ENCODE assay signal across 13 mouse cellular contexts in the genomic region with DNA sequence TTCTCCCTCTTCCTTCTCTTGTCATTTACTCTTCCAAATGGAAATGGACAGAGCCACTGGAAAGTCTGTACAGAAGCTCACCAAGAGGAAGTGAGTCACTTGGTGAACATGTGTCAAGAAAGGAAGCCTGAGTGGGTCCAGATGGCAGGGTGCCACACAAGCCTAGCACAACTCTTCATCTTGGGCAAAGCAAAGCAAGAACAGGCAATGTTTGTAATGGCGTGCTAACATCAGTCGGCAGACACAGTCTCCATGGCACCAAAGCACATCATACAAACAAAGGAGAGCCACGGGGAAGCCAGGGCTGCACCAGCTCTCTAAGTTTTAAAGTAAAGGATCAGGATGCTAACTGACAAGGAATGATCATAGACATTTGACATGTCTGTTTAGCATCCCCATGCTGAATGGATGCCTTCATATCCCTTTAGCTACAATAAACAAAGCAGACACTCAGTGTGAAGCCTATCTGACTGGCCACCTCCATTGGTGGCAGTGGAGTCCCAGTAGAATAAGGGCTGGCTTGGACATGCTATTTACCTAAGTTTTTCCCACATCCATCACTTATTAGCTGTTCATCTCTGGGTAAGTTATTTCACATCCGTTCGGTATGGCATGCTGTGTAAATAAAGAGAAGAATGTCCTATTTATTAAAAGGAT. TPM values are rescaled to one million over a fixed set of nuclear protein-coding genes. Genes with fewer than 3 reads are reported as not detected.
A peak's percentile ranks its signal among the peaks of the same experiment; 100 is the strongest.
DNase-seq lines count a peak whose midpoint lies in the region; ATAC-seq and TF ChIP-seq lines count a peak whose summit lies in the region.
"Had no signal": no experiment of that assay in that cellular context is flagged by ENCODE, and none has a peak within 500 bp of the region (broad histone marks: within the 10 kb centered on the region; RNA-seq: fewer than 3 reads in every experiment).

No protein-coding gene starts in this region.

- WGBS in hindbrain, embryonic 10.5 days = 69% methylated on average over 5 of the region's 5 CpGs
- WGBS in hindbrain, embryonic 11.5 days = 69% methylated on average over 5 of the region's 5 CpGs
- WGBS in forebrain, embryonic 12.5 days = 82% methylated on average over 5 of the region's 5 CpGs

- H3K4me3 ChIP-seq in hindbrain, embryonic 10.5 days = no peak overlapping the region
- no peak overlapping the region for H3K4me3 ChIP-seq in hindbrain, embryonic 11.5 days (ENCODE audit: low read depth, low read length)
- no peak overlapping the region for H3K4me3 ChIP-seq in myocyte
- no peak overlapping the region for H3K4me3 ChIP-seq in forebrain, embryonic 12.5 days (replicated peaks)
- H3K4me3 ChIP-seq: heart, embryonic 13.5 days; neural tube, embryonic 12.5 days; stomach, embryonic 15.5 days had no signal

- H3K27ac ChIP-seq in hindbrain, embryonic 10.5 days = no peak overlapping the region; the same call in 1 of the 2 replicates
- H3K27ac ChIP-seq in hindbrain, embryonic 11.5 days (ENCODE audit: low read depth, low read length) = no peak overlapping the region
- no peak overlapping the region for H3K27ac ChIP-seq in forebrain, embryonic 12.5 days
- H3K27ac ChIP-seq: heart, embryonic 13.5 days; neural tube, embryonic 12.5 days; stomach, embryonic 15.5 days had no signal

- H3K4me2 ChIP-seq in hindbrain, embryonic 11.5 days (replicated peaks; ENCODE audit: low read depth, low read length) = no peak overlapping the region
- H3K4me2 ChIP-seq in myocyte (ENCODE audit: low read depth) = peak overlapping the region; percentile 68
- no peak overlapping the region for H3K4me2 ChIP-seq in forebrain, embryonic 12.5 days
- H3K4me2 ChIP-seq: heart, embryonic 13.5 days; neural tube, embryonic 12.5 days; stomach, embryonic 15.5 days had no signal

- H3K9me3 ChIP-seq in hindbrain, embryonic 10.5 days = no peaks in the 10 kb centered on the region
- H3K9me3 ChIP-seq in hindbrain, embryonic 11.5 days (ENCODE audit: control insufficient read depth, low read length) = no peaks in the 10 kb centered on the region
- H3K9me3 ChIP-seq in forebrain, embryonic 12.5 days = no peaks in the 10 kb centered on the region
- H3K9me3 ChIP-seq: heart, embryonic 13.5 days; neural tube, embryonic 12.5 days; stomach, embryonic 15.5 days had no signal

- H3K36me3 ChIP-seq in hindbrain, embryonic 10.5 days = no peaks in the 10 kb centered on the region
- no peaks in the 10 kb centered on the region for H3K36me3 ChIP-seq in hindbrain, embryonic 11.5 days (ENCODE audit: control insufficient read depth, insufficient read depth, low read length)
- H3K36me3 ChIP-seq in myocyte (ENCODE audit: control insufficient read depth, insufficient read depth) = no peaks in the 10 kb centered on the region
- no peaks in the 10 kb centered on the region for H3K36me3 ChIP-seq in forebrain, embryonic 12.5 days (replicated peaks)
- H3K36me3 ChIP-seq: heart, embryonic 13.5 days; neural tube, embryonic 12.5 days; stomach, embryonic 15.5 days had no signal

- ATAC-seq in hindbrain, embryonic 11.5 days (ENCODE audit: low FRiP score) = no peak
- no peak for ATAC-seq in forebrain, embryonic 12.5 days (ENCODE audit: low FRiP score)
- ATAC-seq: forebrain, embryonic 14.5 days had no signal

- no peaks in the 10 kb centered on the region for H3K79me2 ChIP-seq in myocyte (ENCODE audit: control insufficient read depth, insufficient read depth)

- H3K4me1 ChIP-seq in hindbrain, embryonic 10.5 days (replicated peaks) = peaks cover 18% of the 10 kb centered on the region
- no peaks in the 10 kb centered on the region for H3K4me1 ChIP-seq in hindbrain, embryonic 11.5 days (replicated peaks; ENCODE audit: control insufficient read depth, insufficient read depth, low read length)
- peaks cover 4% of the 10 kb centered on the region; the same call in 1 of the 2 replicates for H3K4me1 ChIP-seq in forebrain, embryonic 12.5 days
- H3K4me1 ChIP-seq: heart, embryonic 13.5 days; neural tube, embryonic 12.5 days; stomach, embryonic 15.5 days had no signal

- peak; percentile 16 for DNase-seq in hindbrain, embryonic 10.5 days (ENCODE audit: low spot score)
- no peak for DNase-seq in hindbrain, embryonic 11.5 days (ENCODE audit: low spot score)
- DNase-seq in urinary bladder, postnatal 14 days (ENCODE audit: low spot score) = peak; percentile 6
- DNase-seq in urinary bladder, postnatal 10 days (ENCODE audit: low spot score) = no peak
- DNase-seq in fibroblast of lung, adult 2 months (ENCODE audit: low read depth) = peak; percentile 43
- DNase-seq in kidney, postnatal 10 days = no peak
- DNase-seq: kidney, adult 9 months had no signal

- no peak overlapping the region for H3K9ac ChIP-seq in hindbrain, embryonic 11.5 days (ENCODE audit: low read depth, low read length)
- H3K9ac ChIP-seq in forebrain, embryonic 12.5 days = no peak overlapping the region
- H3K9ac ChIP-seq: heart, embryonic 13.5 days; neural tube, embryonic 12.5 days; stomach, embryonic 15.5 days had no signal

- no peaks in the 10 kb centered on the region for H3K27me3 ChIP-seq in hindbrain, embryonic 10.5 days (ENCODE audit: insufficient read depth, poor library complexity, severe bottlenecking)
- no peaks in the 10 kb centered on the region for H3K27me3 ChIP-seq in hindbrain, embryonic 11.5 days (ENCODE audit: control insufficient read depth, insufficient read depth, low read length)
- H3K27me3 ChIP-seq in myocyte (ENCODE audit: control insufficient read depth, insufficient read depth, insufficient read length) = no peaks in the 10 kb centered on the region
- H3K27me3 ChIP-seq in forebrain, embryonic 12.5 days = no peaks in the 10 kb centered on the region
- H3K27me3 ChIP-seq: heart, embryonic 13.5 days; neural tube, embryonic 12.5 days; stomach, embryonic 15.5 days had no signal

- no peak overlapping the region for H3ac ChIP-seq in myocyte (ENCODE audit: control insufficient read depth, insufficient read length)

- no peak for TF ChIP-seq POLR2A in myocyte (IDR thresholded peaks at IDR 0.05; ENCODE audit: insufficient read length, low read depth)

TF ChIP-seq in myocyte, 11 proteins besides CTCF, POLR2A, EP300 and RAD21:
- TF ChIP-seq MYOD1 (IDR thresholded peaks at IDR 0.05; ENCODE audit: control insufficient read depth in 1 of 3, insufficient read length in 2 of 3, low read depth in 2 of 3) (peak in 1 of 3 experiments; percentile 25), POLR2AphosphoS2 (IDR thresholded peaks at IDR 0.05; ENCODE audit: insufficient read length, low read depth) (no peak)

RNA-seq across cellular contexts. Expression of gene Ctso, which starts 16.2 kb away (rescaled TPM):
- polyA plus RNA-seq in hindbrain, embryonic 10.5 days (2016; fragmentation: Nextera tagmentation; extraction: Ambion mirVana) = 6.3 and 7.9 TPM in 2 replicates
- polyA plus RNA-seq in hindbrain, embryonic 11.5 days (2014; fragmentation: Nextera tagmentation; extraction: Ambion mirVana) = 10.4 and 11.2 TPM in 2 replicates
- 2.9 TPM for polyA plus RNA-seq in myocyte (2012; fragmentation: generic; extraction: Trizol)
- 7.1 and 7.5 TPM in 2 replicates for polyA plus RNA-seq in forebrain, embryonic 12.5 days (2016; fragmentation: Nextera tagmentation; extraction: Ambion mirVana)

RNA-seq across cellular contexts. Expression of gene Tdo2, which starts 59.8 kb away (rescaled TPM):
- not detected in 2 replicates for polyA plus RNA-seq in hindbrain, embryonic 10.5 days (2016; fragmentation: Nextera tagmentation; extraction: Ambion mirVana)
- polyA plus RNA-seq in hindbrain, embryonic 11.5 days (2014; fragmentation: Nextera tagmentation; extraction: Ambion mirVana) = 0.05 TPM in 1 of 2 replicates, not detected in the other
- polyA plus RNA-seq in myocyte (2012; fragmentation: generic; extraction: Trizol) = not detected
- polyA plus RNA-seq in forebrain, embryonic 12.5 days (2016; fragmentation: Nextera tagmentation; extraction: Ambion mirVana) = 0.10 TPM in 1 of 2 replicates, not detected in the other

Comparison
In these comparisons a context has a peak if more than half of its experiments do, and no peak if none do; other contexts are left out.
1. DNase-seq: peak in hindbrain, embryonic 10.5 days (single experiment), urinary bladder, postnatal 14 days (single experiment) and fibroblast of lung, adult 2 months (single experiment); none in hindbrain, embryonic 11.5 days (single experiment), urinary bladder, postnatal 10 days (single experiment) and kidney, postnatal 10 days (single experiment).